Mouse (Mus musculus) limb, embryonic 15.5 days (tissue): ENCODE data around the gene Zp1. TPM values are rescaled to one million over a fixed set of nuclear protein-coding genes. Genes with fewer than 3 reads are reported as not detected.
A peak's percentile ranks its signal among the peaks of the same experiment; 100 is the strongest.

Experiments used
- ATAC-seq: fragments of 200-750 bp; cut with Nextera tagmentation; 2 replicates; pipeline ENCODE4 v1.8.0; 2017; ENCODE audit warnings: low read depth, moderate TSS enrichment; ENCODE audit not compliant: insufficient number of reproducible peaks, low FRiP score, low TSS enrichment
- H3K27ac ChIP-seq: fragments of 300-500 bp; sonication (generic); 2 replicates; pipeline ENCODE4 v1.5.1; 2015; ENCODE audit warnings: moderate library complexity, mild to moderate bottlenecking, inconsistent platforms
- H3K27me3 ChIP-seq: fragments of 300-500 bp; sonication (generic); 2 replicates; pipeline ENCODE4 v1.6.1; 2015; ENCODE audit warnings: inconsistent platforms
- H3K36me3 ChIP-seq: fragments of 300-500 bp; sonication (generic); 2 replicates; pipeline ENCODE4 v1.6.1; 2015; ENCODE audit warnings: inconsistent platforms
- H3K4me1 ChIP-seq: fragments of 300-500 bp; sonication (generic); 2 replicates; pipeline ENCODE4 v1.6.1; 2015; ENCODE audit warnings: inconsistent platforms
- H3K4me2 ChIP-seq: fragments of 300-500 bp; sonication (generic); 2 replicates; pipeline ENCODE4 v1.6.1; 2015; ENCODE audit warnings: mild to moderate bottlenecking, inconsistent platforms
- H3K4me3 ChIP-seq: fragments of 300-500 bp; sonication (generic); 2 replicates; pipeline ENCODE4 v1.5.1; 2015; ENCODE audit warnings: mild to moderate bottlenecking, inconsistent platforms
- H3K9ac ChIP-seq: fragments of 300-500 bp; sonication (generic); 2 replicates; pipeline ENCODE4 v1.6.1; 2015; ENCODE audit warnings: inconsistent platforms
- H3K9me3 ChIP-seq: fragments of 300-500 bp; sonication (generic); 2 replicates; pipeline ENCODE4 v1.6.1; 2016; ENCODE audit warnings: inconsistent platforms
- WGBS: fragments of 180-500 bp; shearing (Covaris S2); methylation state at CpG from one replicate; pipeline ENCODE4 v1.1.7; 2015; 5-methylcytosine and 5-hydroxymethylcytosine counted together
- polyA plus RNA-seq: library from polyadenylated mRNA; unstranded; fragments of >200 nt; fragmentation: Nextera tagmentation; extraction: Ambion mirVana; gene quantifications from 2 replicates; pipeline ENCODE4 v1.2.1, GENCODE M21; 2015

Zp1 gene
- not detected in 2 replicates for polyA plus RNA-seq

DNA sequence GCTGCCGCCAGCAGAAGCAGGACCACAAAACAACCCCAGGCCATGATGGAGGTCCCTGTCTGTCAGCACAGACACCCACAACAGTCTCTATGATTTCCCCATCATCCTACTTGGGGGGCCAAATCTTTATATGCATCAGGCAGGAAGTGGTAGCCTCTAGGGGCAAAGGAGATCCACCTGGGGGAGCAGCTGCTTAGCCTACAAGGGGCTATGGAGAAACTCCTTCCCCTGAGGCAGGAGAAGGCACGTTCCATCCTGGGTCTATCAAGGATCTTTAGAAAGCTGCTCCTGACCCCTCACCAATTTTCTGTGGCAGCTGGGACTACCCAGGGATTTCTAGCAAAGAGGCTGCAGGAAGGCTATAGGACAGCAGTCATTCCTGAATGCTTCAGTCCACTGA is at the start of gene Zp1:
Gene Zp1, minus strand, starts transcription at position 101 of the 400 bp plus-strand sequence.
- WGBS = 48% methylated on average over 2 of the region's 2 CpGs

GRCm38 (mm10) chr19:10968578-10968977 is 48.1 kb upstream of the Zp1 start:
- Histone ChIP-seq H3K9ac (no peak overlapping the region), H3K27me3 (no peaks in the 10 kb centered on the region), H3K4me2 (no peak overlapping the region), H3K9me3 (no peaks in the 10 kb centered on the region), H3K4me1 (no peaks in the 10 kb centered on the region), H3K27ac (no peak overlapping the region), H3K36me3 (no peaks in the 10 kb centered on the region), H3K4me3 (no peak overlapping the region)
- no peak for ATAC-seq
- 89% methylated on average over 7 of the region's 7 CpGs for WGBS

More for the DNA sequence above, at the start of gene Zp1:
- no peak within 1 kb of the TSS for H3K27ac ChIP-seq
- no peak within 1 kb of the TSS for H3K4me3 ChIP-seq
- ATAC-seq = no peak
- no peak within 1 kb of the TSS for H3K9ac ChIP-seq
- no peaks in the 10 kb centered on the region for H3K36me3 ChIP-seq
- no peaks in the 10 kb centered on the region for H3K9me3 ChIP-seq
- H3K4me1 ChIP-seq = no peaks in the 10 kb centered on the region
- H3K4me2 ChIP-seq = no peak within 1 kb of the TSS
- H3K27me3 ChIP-seq = no peaks in the 10 kb centered on the region

DNA sequence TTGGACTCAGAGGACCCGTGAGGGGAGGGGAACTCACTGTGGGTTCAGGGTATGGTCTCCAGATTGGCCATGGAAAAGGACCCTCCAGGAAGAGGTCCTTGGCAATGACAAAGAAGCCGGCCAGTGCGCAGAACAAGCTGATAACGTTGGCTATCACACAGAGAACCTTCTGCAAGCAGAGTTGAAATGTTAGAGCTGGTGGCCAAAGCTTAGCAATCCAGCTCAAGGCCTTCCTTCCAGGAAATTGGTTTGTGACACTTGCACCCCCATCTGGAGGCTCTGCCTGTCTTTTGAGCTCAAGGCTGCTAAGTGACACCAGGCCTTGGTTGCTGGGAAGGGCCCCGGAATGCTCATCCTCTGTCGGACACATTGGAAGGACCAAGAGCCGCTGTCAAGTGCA is 45.3 kb upstream of the Zp1 start:
- H3K9ac ChIP-seq = no peak overlapping the region
- H3K27ac ChIP-seq = no peak overlapping the region
- no peak overlapping the region for H3K4me2 ChIP-seq
- no peak overlapping the region for H3K4me3 ChIP-seq
- H3K4me1 ChIP-seq = no peaks in the 10 kb centered on the region
- ATAC-seq = no peak
- peaks cover 3% of the 10 kb centered on the region; the same call in 1 of the 2 replicates for H3K27me3 ChIP-seq
- H3K9me3 ChIP-seq = no peaks in the 10 kb centered on the region
- WGBS = 88% methylated on average over 7 of the region's 7 CpGs
- H3K36me3 ChIP-seq = no peaks in the 10 kb centered on the region

- no peak overlapping the region for H3K9ac ChIP-seq
- 0 out of 2 replicates have a peak overlapping the region, but pooled peaks have one; percentile 17 for H3K4me2 ChIP-seq
- no peak overlapping the region for H3K4me3 ChIP-seq
- peaks cover 6% of the 10 kb centered on the region; the same call in 1 of the 2 replicates for H3K4me1 ChIP-seq
- 39% methylated on average over 12 of the region's 12 CpGs for WGBS
- no peaks in the 10 kb centered on the region for H3K9me3 ChIP-seq
- H3K27ac ChIP-seq = no peak overlapping the region
- peaks cover 12% of the 10 kb centered on the region for H3K27me3 ChIP-seq
- no peak for ATAC-seq
- H3K36me3 ChIP-seq = no peaks in the 10 kb centered on the region
These were observed 39.5 kb upstream of the Zp1 start for GRCm38 (mm10) chr19:10959978-10960346.

DNA sequence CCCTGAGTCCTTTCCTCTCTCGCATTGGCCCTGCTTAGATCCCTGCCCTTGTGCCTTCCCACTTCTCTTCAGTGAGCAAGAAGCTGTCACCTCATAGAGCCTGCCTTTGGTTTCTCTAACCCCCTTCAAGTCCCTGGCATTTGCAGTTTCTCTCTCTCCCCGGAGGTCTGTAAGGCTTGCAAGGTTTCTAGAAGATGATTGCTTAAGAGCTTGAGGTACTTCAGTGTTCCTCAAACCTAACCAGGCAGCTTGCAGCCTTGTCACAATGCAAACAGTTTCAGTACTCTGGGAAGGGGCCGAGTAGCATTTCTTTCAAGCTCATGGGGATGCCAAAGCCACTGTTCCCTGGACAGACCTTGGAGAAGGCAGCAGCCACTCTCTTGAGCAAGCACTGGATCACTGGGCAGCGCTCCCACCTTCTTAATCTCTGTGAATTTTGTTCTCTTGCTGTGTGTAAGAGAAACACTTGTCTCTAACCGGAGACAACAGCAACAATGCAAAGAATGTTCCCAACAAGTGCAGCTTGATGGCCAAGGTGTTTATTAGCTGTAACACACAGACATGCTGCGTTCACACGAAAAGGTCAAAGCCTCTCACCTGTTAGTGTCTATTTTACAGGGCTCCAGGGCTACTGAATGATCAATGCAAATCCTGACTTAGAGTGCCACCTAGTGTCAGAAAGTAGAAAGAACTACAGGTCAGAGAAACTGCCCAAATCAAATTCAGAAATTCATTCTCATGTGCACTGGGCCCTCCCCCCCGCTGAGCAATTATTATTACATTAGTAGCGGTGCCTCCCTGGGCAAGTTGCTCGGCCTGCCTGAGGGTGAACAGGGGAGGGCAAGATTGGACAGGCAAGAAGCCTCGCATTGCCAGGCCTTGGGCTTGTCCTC is 38.9 kb upstream of the Zp1 start:
- Histone ChIP-seq H3K27me3 (peaks cover 12% of the 10 kb centered on the region), H3K9me3 (no peaks in the 10 kb centered on the region), H3K4me1 (peaks cover 6% of the 10 kb centered on the region; the same call in 1 of the 2 replicates), H3K27ac (no peak overlapping the region), H3K4me2 (0 out of 2 replicates have a peak overlapping the region, but pooled peaks have one; percentile 17), H3K4me3 (no peak overlapping the region), H3K9ac (no peak overlapping the region), H3K36me3 (no peaks in the 10 kb centered on the region)
- 28% methylated on average over 11 of the region's 11 CpGs for WGBS
- ATAC-seq = peak; percentile 59; the same call in 1 of the 2 replicates

DNA sequence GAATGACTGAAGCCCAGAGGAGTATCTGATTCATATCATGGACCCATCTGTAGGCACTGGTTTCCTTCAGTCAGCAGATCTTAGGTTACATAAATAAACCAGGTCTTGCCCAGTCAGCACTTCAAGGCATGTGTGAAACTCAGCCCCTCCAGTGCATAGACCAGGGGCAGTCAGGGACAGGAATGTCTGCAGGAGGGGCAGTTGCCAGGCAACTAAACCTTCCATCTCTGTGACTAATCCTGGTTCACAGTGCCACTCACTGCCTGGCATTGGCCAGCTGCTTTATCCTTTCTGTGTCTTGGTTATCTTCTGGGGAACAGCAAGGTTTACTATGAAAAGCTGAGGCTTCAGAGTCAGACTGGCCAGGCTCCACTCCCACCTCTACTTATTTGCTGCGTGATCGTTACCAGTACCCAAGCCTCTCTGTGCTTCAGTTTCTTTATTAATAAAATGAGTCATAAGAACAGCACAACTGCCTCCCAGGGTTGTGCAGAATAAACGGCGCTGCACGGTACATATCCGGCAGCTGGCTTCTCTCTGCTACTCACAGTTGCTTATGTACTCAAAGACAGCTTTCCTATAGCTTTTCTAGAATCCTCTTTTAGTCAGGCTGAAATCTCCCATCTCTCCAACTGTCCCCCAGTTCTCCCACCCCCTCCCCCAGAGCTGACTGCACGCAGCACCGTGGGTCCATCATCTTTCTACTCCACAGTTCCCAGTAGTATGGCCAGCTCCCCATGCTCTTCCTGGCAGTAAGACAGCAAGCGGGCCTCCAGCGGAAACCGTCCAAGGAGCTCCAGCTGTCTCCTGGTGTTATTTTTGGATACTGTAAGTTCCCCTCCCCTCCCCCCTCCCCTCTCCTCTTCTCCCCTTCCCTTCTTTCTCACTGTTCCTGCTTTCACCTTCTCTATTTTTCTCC is 31.8 kb upstream of the Zp1 start:
- no peaks in the 10 kb centered on the region for H3K9me3 ChIP-seq
- peak overlapping the region; percentile 51 for H3K27ac ChIP-seq
- peak; percentile 67 for ATAC-seq
- H3K4me2 ChIP-seq = no peak overlapping the region
- H3K27me3 ChIP-seq = peaks cover 14% of the 10 kb centered on the region; the same call in 1 of the 2 replicates
- H3K36me3 ChIP-seq = no peaks in the 10 kb centered on the region
- 59% methylated on average over 11 of the region's 11 CpGs for WGBS
- H3K4me1 ChIP-seq = peaks cover 18% of the 10 kb centered on the region
- H3K9ac ChIP-seq = no peak overlapping the region
- H3K4me3 ChIP-seq = no peak overlapping the region

- 33% methylated on average over 9 of the region's 9 CpGs for WGBS
- Histone ChIP-seq H3K9me3 (no peaks in the 10 kb centered on the region), H3K9ac (no peak overlapping the region), H3K27ac (peak overlapping the region; percentile 58), H3K4me3 (peak overlapping the region; percentile 63), H3K36me3 (peaks cover 11% of the 10 kb centered on the region), H3K4me1 (peaks cover 28% of the 10 kb centered on the region), H3K27me3 (peaks cover 9% of the 10 kb centered on the region; the same call in 1 of the 2 replicates), H3K4me2 (peak overlapping the region; percentile 95)
- no peak for ATAC-seq
These were observed 29.1 kb upstream of the Zp1 start for GRCm38 (mm10) chr19:10949558-10949957.

DNA sequence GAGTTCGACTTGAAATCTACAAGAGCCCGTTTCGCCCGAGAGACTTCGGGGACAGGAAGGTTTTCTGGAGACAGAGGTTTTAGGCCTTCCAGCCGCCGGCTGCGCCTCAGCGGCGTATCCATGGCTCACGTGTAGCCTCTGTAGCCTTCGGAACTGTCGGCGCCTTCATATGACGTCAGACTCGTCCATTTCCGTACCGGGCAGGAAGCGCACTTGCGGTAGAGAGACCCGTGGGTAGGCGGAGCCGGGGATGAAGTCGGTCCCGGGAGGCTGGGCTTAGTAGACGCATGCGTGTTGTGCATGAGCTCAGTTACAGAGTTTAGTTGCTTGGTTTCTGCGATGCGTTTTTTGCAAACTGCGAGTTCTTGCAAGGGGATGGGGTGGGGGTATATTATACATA is 28.7 kb upstream of the Zp1 start, which contains the start of gene Ccdc86:
Gene Ccdc86, minus strand, starts transcription at position 155 of the 400 bp plus-strand sequence.
- peak; percentile 92 for ATAC-seq
- Histone ChIP-seq H3K27ac (peak within 1 kb of the TSS; percentile 58), H3K4me3 (peak within 1 kb of the TSS; percentile 63)

DNA sequence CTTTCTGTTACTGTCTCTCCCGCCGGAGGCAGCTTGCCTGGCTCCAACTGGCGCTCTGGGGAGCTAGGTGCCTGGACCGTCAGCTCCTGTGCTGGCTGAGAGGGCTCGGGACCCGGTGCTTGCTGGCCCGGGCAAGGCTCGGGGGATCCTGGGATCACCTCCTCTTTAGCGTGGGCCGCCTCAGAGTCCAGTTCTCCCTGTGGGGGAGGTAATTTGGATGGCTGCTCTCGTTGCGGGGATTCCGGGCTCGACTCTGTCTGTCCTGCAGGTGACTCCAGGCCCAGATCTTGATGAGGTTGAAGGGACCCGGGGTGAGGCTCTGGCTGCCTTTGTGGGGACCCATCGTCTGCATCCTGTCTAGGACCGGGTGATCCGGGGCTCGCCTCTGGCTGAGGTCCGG is 28.0 kb upstream of the Zp1 start:
- Histone ChIP-seq H3K9me3 (no peaks in the 10 kb centered on the region), H3K4me2 (peak overlapping the region; percentile 95), H3K4me1 (peaks cover 28% of the 10 kb centered on the region), H3K9ac (peak overlapping the region; percentile 59), H3K4me3 (peak overlapping the region; percentile 63), H3K27me3 (peaks cover 1% of the 10 kb centered on the region; the same call in 1 of the 2 replicates), H3K36me3 (peaks cover 23% of the 10 kb centered on the region), H3K27ac (no peak overlapping the region)
- no peak for ATAC-seq
- WGBS = under 1% methylated on average over 20 of the region's 20 CpGs

More for the DNA sequence above, 28.7 kb upstream of the Zp1 start, which contains the start of gene Ccdc86:
- peaks cover 8% of the 10 kb centered on the region; the same call in 1 of the 2 replicates for H3K27me3 ChIP-seq
- under 1% methylated on average over 30 of the region's 30 CpGs for WGBS
- peak within 1 kb of the TSS; percentile 59 for H3K9ac ChIP-seq
- peak within 1 kb of the TSS; percentile 95 for H3K4me2 ChIP-seq
- peaks cover 16% of the 10 kb centered on the region for H3K36me3 ChIP-seq
- peaks cover 28% of the 10 kb centered on the region for H3K4me1 ChIP-seq
- H3K9me3 ChIP-seq = no peaks in the 10 kb centered on the region

DNA sequence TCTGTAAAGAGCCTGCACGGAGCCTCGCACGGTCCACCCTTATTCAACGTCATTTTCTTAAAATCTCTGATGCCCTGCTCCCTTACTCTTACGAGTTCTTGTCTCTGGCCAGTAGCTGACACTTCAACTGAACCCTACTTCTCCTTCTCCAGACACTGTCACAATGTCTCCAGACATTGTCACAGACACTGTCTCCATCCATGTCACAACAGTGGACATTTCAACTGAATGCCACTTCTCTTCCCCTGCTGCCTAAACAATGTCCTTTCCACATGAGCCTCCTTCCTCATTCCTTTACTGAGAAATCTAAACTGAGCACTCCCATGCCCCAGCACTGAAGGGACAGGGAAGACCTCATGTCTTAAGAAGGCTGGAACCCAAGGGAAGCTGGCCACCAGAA is 26.8 kb upstream of the Zp1 start:
- Histone ChIP-seq H3K4me3 (peak overlapping the region; percentile 63), H3K27me3 (no peaks in the 10 kb centered on the region), H3K4me2 (peak overlapping the region; percentile 95), H3K4me1 (peaks cover 28% of the 10 kb centered on the region), H3K36me3 (peaks cover 35% of the 10 kb centered on the region), H3K9ac (peak overlapping the region; percentile 59; the same call in 1 of the 2 replicates), H3K9me3 (no peaks in the 10 kb centered on the region), H3K27ac (no peak overlapping the region)
- ATAC-seq = no peak
- WGBS = 85% methylated on average over 5 of the region's 5 CpGs

DNA sequence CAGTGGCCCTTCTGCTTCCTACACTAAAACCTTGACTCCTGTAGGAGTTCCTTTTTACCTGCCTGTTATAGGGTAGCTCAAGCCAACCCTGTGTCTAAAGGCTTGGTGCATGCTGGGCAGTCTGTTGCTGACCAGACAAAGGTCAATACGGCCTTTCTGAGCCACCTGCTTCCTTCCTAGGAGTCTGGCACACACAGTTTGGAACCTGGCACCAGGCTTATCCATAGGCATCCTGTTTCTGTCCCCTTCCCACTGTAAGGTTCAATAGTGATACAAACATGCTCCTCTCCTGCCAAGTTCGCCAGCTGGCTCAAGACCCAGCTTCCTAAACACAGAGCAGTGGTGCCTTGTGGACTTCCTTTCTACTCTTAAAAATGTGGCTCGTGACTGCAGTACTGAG is 26.1 kb upstream of the Zp1 start:
- ATAC-seq = no peak
- H3K4me3 ChIP-seq = 0 out of 2 replicates have a peak overlapping the region, but pooled peaks have one; percentile 63
- peaks cover 30% of the 10 kb centered on the region for H3K4me1 ChIP-seq
- H3K27me3 ChIP-seq = no peaks in the 10 kb centered on the region
- H3K4me2 ChIP-seq = no peak overlapping the region; the same call in 1 of the 2 replicates
- H3K9ac ChIP-seq = no peak overlapping the region
- no peak overlapping the region for H3K27ac ChIP-seq
- no peaks in the 10 kb centered on the region for H3K9me3 ChIP-seq
- WGBS = 83% methylated on average over 3 of the region's 3 CpGs
- peaks cover 41% of the 10 kb centered on the region for H3K36me3 ChIP-seq
